Mouse (Mus musculus) heart, embryonic 16.5 days (tissue): Measurements from ENCODE around the gene Gm8126. TPM values are rescaled to one million over a fixed set of nuclear protein-coding genes. Genes with fewer than 3 reads are reported as not detected.
"Not testable (repeated sequence)": the region's sequence is repeated elsewhere in the genome, so short reads cannot be mapped to it uniquely, and the experiment has no call there.

ENCODE experiments used
- ATAC-seq: fragments of 200-750 bp; cut with Nextera tagmentation; replicated peaks from 2 replicates; pipeline ENCODE4 v1.8.0; 2017; ENCODE audit warnings: moderate number of reproducible peaks; ENCODE audit not compliant: insufficient read depth, low FRiP score; ENCODE audit errors: extremely low read depth
- H3K27ac ChIP-seq: fragments of 300-500 bp; sonication (generic); 2 replicates; pipeline ENCODE4 v1.5.1; 2014; ENCODE audit warnings: mild to moderate bottlenecking, low read length, control low read depth, moderate library complexity
- H3K27me3 ChIP-seq: fragments of 300-500 bp; sonication (generic); 2 replicates; pipeline ENCODE4 v1.6.1; 2014; ENCODE audit warnings: low read length, mixed read lengths; ENCODE audit not compliant: control insufficient read depth, insufficient read depth
- H3K36me3 ChIP-seq: fragments of 300-500 bp; sonication (generic); 2 replicates; pipeline ENCODE4 v1.6.1; 2014; ENCODE audit not compliant: control insufficient read depth, insufficient read depth
- H3K4me1 ChIP-seq: fragments of 300-500 bp; sonication (generic); 2 replicates; pipeline ENCODE4 v1.6.1; 2014; ENCODE audit warnings: low read length, mixed read lengths; ENCODE audit not compliant: control insufficient read depth, insufficient read depth
- H3K4me2 ChIP-seq: fragments of 300-500 bp; sonication (generic); 2 replicates; pipeline ENCODE4 v1.6.1; 2014; ENCODE audit warnings: low read depth, mild to moderate bottlenecking, control low read depth, low read length
- H3K4me3 ChIP-seq: fragments of 300-500 bp; sonication (generic); 2 replicates; pipeline ENCODE4 v1.5.1; 2014; ENCODE audit warnings: mild to moderate bottlenecking, control low read depth, low read length
- H3K9ac ChIP-seq: fragments of 300-500 bp; sonication (generic); 2 replicates; pipeline ENCODE4 v1.6.1; 2014; ENCODE audit warnings: low read length, control low read depth
- H3K9me3 ChIP-seq: fragments of 300-500 bp; sonication (generic); replicated peaks from 2 replicates; pipeline ENCODE4 v1.6.1; 2016; ENCODE audit warnings: low read length; ENCODE audit not compliant: control insufficient read depth
- WGBS: fragments of 180-500 bp; shearing (Covaris S2); extraction: QIAGEN DNeasy Blood & Tissue Kit; methylation state at CpG from one replicate; pipeline ENCODE4 v1.1.7; 2014; 5-methylcytosine and 5-hydroxymethylcytosine counted together
- polyA plus RNA-seq: library from polyadenylated mRNA; unstranded; fragments of >200 nt; fragmentation: Nextera tagmentation; extraction: Ambion mirVana; gene quantifications from 2 replicates; pipeline ENCODE4 v1.2.1, GENCODE M21; 2015

Gene Gm8126
- not detected in 2 replicates for polyA plus RNA-seq

DNA sequence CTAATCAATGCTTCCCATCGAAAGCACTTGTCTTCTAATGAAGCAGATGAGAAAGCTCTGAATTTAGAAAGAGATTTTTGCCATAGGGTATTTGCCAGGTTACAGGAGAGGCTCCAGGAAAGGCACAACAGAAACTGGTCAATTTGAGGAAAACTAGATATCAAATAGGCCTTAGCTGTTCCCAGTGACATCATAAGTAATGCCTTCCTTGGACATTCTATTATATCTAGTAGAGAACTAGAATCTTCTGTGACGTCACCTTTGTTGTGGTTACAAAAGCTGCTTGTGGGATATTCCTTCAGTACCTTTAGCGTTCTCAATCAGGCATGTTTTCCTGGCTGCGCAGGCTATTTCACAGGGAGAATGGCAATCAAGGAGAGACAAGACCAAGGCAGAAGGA lies at the start of gene Gm8126:
Gm8126 (plus strand) TSS at position 301 of the 400 bp plus-strand sequence.
- H3K36me3 ChIP-seq, ATAC-seq, H3K9ac ChIP-seq, H3K27ac ChIP-seq, H3K4me3 ChIP-seq, H3K4me2 ChIP-seq, H3K27me3 ChIP-seq, H3K4me1 ChIP-seq, H3K9me3 ChIP-seq: not testable (repeated sequence)
- 88% methylated on average over 2 of the region's 4 CpGs for WGBS

DNA sequence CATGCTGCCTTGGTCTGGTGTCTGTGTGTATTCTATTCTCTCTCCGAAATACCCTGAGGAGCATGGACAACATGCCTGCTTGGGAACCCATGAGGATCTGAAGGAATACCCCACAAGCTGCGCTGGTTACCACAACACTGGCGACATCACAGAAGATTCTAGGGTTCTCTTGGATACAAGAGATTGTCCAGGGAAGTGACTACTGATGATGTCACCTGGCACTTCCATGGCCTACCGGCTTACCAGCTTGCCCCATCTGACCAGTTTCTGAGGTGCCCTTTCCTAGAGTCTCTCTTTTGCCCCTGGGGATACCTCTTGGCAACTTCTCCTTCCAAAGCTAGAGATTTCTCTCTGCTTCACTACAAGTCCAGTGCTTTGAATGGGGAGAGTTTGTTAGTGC lies 23.2 kb upstream of the Gm8126 start, which contains the start of gene Gm8122:
Gm8122 (minus strand) TSS at position 101 of the 400 bp plus-strand sequence.
- H3K27me3 ChIP-seq, ATAC-seq, H3K4me3 ChIP-seq, H3K4me2 ChIP-seq, H3K4me1 ChIP-seq, H3K9ac ChIP-seq, H3K36me3 ChIP-seq, H3K27ac ChIP-seq, H3K9me3 ChIP-seq: not testable (repeated sequence)
- 91% methylated on average over 3 of the region's 4 CpGs for WGBS

DNA sequence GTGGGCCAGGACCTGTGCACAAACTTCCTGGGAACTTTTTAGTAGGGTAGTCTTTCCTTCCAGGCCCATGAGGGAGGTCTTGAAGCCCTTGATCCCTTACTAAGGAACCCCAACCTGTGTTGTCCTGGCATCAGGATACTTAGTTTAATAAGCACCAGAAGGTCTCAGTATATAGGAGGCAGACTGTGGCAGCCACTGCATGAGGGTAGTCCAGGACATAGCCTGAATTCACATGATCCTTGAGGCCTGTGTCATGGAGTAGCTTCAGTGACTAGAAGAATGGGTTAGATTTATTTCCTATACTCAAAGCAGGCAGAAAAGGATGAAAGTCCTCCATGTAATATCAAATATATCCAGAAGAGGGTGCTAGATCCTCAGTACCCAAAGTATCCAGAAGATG lies 20.7 kb upstream of the Gm8126 start:
- not testable (repeated sequence) for H3K9ac ChIP-seq, H3K9me3 ChIP-seq, ATAC-seq, H3K27me3 ChIP-seq, H3K27ac ChIP-seq, H3K4me2 ChIP-seq, H3K36me3 ChIP-seq, H3K4me3 ChIP-seq, H3K4me1 ChIP-seq

DNA sequence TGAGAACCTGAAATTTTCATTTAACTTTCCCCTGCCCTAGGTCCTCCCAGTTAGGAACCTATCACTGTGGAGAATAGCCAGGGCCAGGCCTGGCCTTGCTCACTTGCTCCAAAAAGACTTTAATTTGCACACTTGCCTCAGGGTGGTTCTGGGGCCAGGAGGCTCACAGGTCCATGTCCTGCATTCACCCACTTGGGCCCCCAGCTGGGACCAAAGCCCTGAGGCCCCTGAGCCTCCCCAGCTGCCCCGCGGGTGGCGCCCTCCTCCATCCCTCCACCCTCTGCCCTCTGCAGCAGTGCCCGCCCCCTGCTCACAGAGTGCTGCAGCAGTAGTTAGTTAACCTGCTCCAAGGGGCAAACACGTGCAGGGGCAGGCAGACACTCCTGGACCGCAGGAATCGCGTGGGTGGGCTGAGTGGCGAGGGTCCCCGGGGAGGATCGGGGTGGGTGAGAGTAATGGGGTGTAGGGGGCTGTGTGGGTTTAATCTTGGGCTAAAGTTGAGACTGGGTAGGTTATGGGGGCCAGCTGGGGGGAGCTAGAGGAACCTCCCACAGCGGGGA lies 8.8 kb upstream of the Gm8126 start:
- H3K4me2 ChIP-seq, H3K4me3 ChIP-seq, H3K9ac ChIP-seq, H3K27ac ChIP-seq, H3K27me3 ChIP-seq, H3K36me3 ChIP-seq, H3K4me1 ChIP-seq, H3K9me3 ChIP-seq, ATAC-seq: not testable (repeated sequence)
- WGBS = 24% methylated on average over 8 of the region's 12 CpGs

DNA sequence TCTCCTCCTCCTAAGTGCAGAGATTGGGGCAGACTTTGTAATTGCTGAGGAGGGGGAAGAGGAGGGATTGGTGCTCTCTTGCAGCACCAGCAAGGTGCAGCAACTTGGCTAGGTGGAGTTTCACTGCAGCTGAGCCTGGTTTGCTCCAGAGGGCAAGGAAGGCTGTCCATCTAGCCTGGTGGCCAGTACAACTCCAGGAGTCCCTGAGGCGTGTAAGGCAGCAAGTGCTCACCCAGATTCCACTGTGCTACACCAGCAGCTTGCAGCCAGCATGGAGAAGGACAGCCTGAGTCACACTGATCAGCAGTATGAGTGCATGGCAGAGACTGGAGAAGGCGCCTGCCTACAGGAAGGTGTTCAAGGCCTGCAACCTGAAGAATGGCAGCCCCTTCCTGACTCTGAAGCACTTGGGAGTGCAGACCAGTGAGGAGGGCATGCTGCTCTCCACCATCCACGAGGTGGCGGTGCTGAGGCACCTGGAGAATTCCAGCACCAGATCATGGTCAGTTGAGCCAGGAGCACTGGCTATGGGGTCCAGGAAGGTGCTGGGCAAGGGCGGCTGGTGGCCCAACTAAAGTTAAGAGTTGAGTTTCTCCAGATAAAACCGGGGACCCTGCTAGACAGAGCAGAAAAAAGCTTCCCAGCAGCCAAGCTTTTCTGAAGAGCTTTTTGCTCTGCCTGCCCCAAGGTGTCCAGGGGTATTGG lies 7.7 kb upstream of the Gm8126 start:
- ATAC-seq = not testable (repeated sequence)
- WGBS = 22% methylated on average over 5 of the region's 6 CpGs

DNA sequence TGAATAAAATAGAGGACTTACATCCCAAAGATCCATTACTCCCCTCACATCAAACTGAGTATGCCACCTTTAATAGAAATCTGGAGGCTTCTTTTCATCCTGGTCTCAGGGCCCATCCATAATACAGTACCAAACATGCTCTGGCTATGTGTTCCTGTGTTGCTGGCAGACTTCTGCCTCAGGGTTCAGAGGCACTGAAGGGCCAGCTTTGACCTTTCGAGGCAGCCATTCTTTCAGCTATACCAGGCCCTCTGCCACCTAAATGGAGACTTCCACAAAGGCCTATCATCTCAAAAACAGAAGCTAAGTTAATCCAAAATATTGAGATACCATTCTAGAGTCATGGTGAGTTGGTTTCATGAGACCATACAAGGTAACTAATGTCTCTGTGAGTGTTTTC lies 1.9 kb upstream of the Gm8126 start:
- H3K36me3 ChIP-seq, H3K4me1 ChIP-seq, H3K9ac ChIP-seq, H3K9me3 ChIP-seq, H3K27me3 ChIP-seq, ATAC-seq, H3K27ac ChIP-seq, H3K4me2 ChIP-seq, H3K4me3 ChIP-seq: not testable (repeated sequence)
- WGBS = 61% methylated on average over 1 of the region's 1 CpGs

More for the DNA sequence above, 7.7 kb upstream of the Gm8126 start:
- H3K4me3 ChIP-seq, H3K27me3 ChIP-seq, H3K9me3 ChIP-seq, H3K36me3 ChIP-seq, H3K4me2 ChIP-seq, H3K9ac ChIP-seq, H3K4me1 ChIP-seq, H3K27ac ChIP-seq: not testable (repeated sequence)

DNA sequence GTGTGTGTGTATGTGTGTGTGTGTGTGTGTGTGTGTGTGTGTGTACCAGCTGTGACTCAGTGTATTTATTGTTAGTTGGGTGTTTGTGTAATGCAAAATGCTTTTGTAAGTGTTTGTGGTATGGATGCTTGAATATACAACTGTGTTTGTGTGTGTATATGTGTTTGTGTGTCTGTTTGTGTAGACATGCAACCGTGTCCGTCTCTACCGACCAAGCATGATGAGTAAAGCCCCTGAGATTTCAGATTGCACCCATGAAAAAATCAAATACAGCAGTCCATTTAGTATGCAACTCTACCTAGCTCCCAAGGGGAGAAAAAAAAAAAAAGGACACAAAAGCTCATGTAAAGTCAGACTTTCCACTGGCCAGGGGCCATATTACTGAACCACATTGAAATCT lies 5.0 kb downstream of the Gm8126 start:
- ATAC-seq, H3K4me2 ChIP-seq, H3K27me3 ChIP-seq, H3K4me3 ChIP-seq, H3K9me3 ChIP-seq, H3K4me1 ChIP-seq, H3K9ac ChIP-seq, H3K36me3 ChIP-seq, H3K27ac ChIP-seq: not testable (repeated sequence)
- WGBS = 94% methylated on average over 3 of the region's 3 CpGs

DNA sequence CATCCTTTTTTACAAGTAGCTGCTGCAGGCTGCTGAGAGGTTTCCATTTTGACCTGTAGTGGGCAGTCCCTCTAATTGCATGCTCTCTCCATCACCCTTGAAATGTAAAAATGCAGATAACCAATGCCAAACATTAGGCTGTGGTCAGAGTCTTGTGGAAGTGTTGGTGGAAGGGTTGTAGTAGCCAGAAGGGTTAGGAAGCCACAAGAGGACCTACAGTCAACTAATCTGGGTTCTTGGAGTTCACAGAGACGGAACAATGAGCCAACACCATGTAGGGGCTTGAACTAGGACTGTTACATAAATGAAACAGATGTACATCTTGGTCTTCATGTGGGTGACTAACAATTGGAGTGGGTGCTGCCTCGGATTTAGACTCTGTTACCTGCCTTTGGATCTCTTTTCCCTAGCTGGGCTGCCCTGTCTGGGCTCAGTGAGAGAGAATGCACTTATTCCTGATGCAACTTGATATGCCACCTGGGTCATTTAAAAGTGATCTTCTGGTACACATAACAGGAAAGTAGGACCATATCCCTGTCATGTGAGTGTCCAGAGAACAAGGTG lies 10.2 kb downstream of the Gm8126 start:
- not testable (repeated sequence) for H3K9me3 ChIP-seq, H3K27me3 ChIP-seq, H3K36me3 ChIP-seq, H3K4me3 ChIP-seq, H3K9ac ChIP-seq, H3K27ac ChIP-seq, H3K4me2 ChIP-seq, H3K4me1 ChIP-seq, ATAC-seq
- WGBS = 35% methylated on average over 2 of the region's 2 CpGs

DNA sequence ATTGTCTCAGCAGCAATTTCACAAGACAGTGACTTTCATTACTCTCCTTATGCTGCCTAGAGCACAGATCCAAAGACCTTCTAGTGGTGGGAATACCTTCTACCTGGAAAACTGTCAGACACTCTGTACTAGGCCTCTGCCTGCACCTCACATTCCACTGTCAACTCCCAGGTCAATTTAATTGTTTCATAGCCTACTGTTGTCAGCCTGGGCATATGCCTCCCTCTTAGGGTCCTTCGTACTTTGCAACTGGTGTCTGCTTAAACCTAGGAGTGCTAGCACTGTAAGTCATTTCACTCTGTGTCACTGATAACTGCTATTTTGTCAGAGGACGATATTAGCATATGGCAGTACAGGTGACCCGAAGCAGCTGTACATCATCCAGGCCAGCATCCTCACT lies 10.8 kb downstream of the Gm8126 start:
- H3K4me2 ChIP-seq, H3K4me3 ChIP-seq, H3K36me3 ChIP-seq, ATAC-seq, H3K4me1 ChIP-seq, H3K27ac ChIP-seq, H3K9me3 ChIP-seq, H3K9ac ChIP-seq, H3K27me3 ChIP-seq: not testable (repeated sequence)
- 83% methylated on average over 3 of the region's 3 CpGs for WGBS
